ENCODE assay signal across 8 mouse cellular contexts in the genomic region with DNA sequence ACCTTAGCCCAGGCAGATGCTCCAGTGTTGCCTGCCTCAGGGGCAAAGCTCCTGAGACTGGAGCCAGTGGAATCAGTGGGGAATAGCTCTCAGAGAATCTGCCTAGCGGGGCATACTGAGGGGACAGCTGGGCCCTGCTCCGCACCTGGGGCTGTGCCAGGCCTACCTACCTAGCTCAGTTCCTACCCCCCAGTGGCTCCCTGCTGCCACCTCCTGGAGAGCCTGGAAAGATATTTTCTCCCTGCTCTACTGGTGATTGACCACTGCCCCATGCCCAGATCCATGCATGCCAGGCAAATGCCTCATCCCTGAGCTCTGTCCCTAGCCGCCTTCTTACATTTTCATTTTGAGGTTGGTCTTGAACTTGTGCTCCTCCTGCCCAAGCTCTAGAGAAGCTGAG. TPM values are rescaled to one million over a fixed set of nuclear protein-coding genes. Genes with fewer than 3 reads are reported as not detected.
A peak's percentile ranks its signal among the peaks of the same experiment; 100 is the strongest.
DNase-seq lines count a peak whose midpoint lies in the region; ATAC-seq and TF ChIP-seq lines count a peak whose summit lies in the region.

No protein-coding gene starts in this region.

- H3K4me2 ChIP-seq in forebrain, embryonic 11.5 days (ENCODE audit: low read depth, low read length, severe bottlenecking) = no peak overlapping the region
- H3K4me2 ChIP-seq in stomach, embryonic 15.5 days = no peak overlapping the region

- no peak for TF ChIP-seq POLR2A in thymus, adult 2 months (IDR thresholded peaks at IDR 0.05; ENCODE audit: control insufficient read depth, extremely low read depth, insufficient read depth, low read length, poor library complexity)

- H3K9ac ChIP-seq in forebrain, embryonic 11.5 days (ENCODE audit: low read length) = no peak overlapping the region
- no peak overlapping the region for H3K9ac ChIP-seq in stomach, embryonic 15.5 days

- no peaks in the 10 kb centered on the region for H3K9me3 ChIP-seq in forebrain, embryonic 11.5 days (ENCODE audit: control insufficient read depth, low read length)
- H3K9me3 ChIP-seq in forebrain, embryonic 10.5 days = no peaks in the 10 kb centered on the region
- H3K9me3 ChIP-seq in stomach, embryonic 15.5 days = no peaks in the 10 kb centered on the region

- H3K4me1 ChIP-seq in forebrain, embryonic 11.5 days (replicated peaks; ENCODE audit: control insufficient read depth, insufficient read depth, low read length) = no peaks in the 10 kb centered on the region; the same call in 1 of the 2 replicates
- H3K4me1 ChIP-seq in forebrain, embryonic 10.5 days = peaks cover 19% of the 10 kb centered on the region; the same call in 1 of the 2 replicates
- peaks cover 3% of the 10 kb centered on the region for H3K4me1 ChIP-seq in thymus, adult 2 months (replicated peaks; ENCODE audit: control insufficient read depth, insufficient read depth, low read length)
- H3K4me1 ChIP-seq in stomach, embryonic 15.5 days = 0 out of 2 replicates have a peak, but pooled peaks cover 6% of the 10 kb centered on the region

- peak; percentile 69 for DNase-seq in forebrain, embryonic 11.5 days (ENCODE audit: low spot score)
- no peak for DNase-seq in forebrain, embryonic 10.5 days (ENCODE audit: extremely low spot score, low spot score)
- DNase-seq in thymus, adult 2 months = peak; percentile 65
- no peak for DNase-seq in thymus, adult 18-20 months
- peak; percentile 76 to 86 for DNase-seq in kidney, postnatal 25 days
- DNase-seq in lung, postnatal 10 days = peak; percentile 78

- H3K36me3 ChIP-seq in forebrain, embryonic 11.5 days (ENCODE audit: control insufficient read depth, insufficient read depth, low read length) = no peaks in the 10 kb centered on the region
- peaks cover 9% of the 10 kb centered on the region for H3K36me3 ChIP-seq in forebrain, embryonic 10.5 days (replicated peaks)
- no peaks in the 10 kb centered on the region for H3K36me3 ChIP-seq in thymus, adult 2 months (ENCODE audit: control insufficient read depth, insufficient read depth, low read length)
- H3K36me3 ChIP-seq in stomach, embryonic 15.5 days = no peaks in the 10 kb centered on the region

- 66% methylated on average over 3 of the region's 3 CpGs for WGBS in forebrain, embryonic 11.5 days
- 76% methylated on average over 3 of the region's 3 CpGs for WGBS in forebrain, embryonic 10.5 days
- WGBS in thymus, adult 2 months = 77% methylated on average over 3 of the region's 3 CpGs
- 63% methylated on average over 3 of the region's 3 CpGs for WGBS in stomach, embryonic 15.5 days

- ATAC-seq in forebrain, embryonic 11.5 days (replicated peaks; ENCODE audit: low FRiP score) = no peak
- ATAC-seq in erythroid progenitor cell, adult 5-6 weeks (replicated peaks; ENCODE audit: low FRiP score, poor library complexity, severe bottlenecking) = peak; percentile 47
- peak; percentile 17; the same call in 1 of the 2 replicates for ATAC-seq in stomach, embryonic 15.5 days (ENCODE audit: insufficient read depth, low FRiP score, low read depth)

- H3K4me3 ChIP-seq in forebrain, embryonic 11.5 days (ENCODE audit: low read depth, low read length) = no peak overlapping the region
- H3K4me3 ChIP-seq in forebrain, embryonic 10.5 days = no peak overlapping the region
- no peak overlapping the region for H3K4me3 ChIP-seq in thymus, adult 2 months (ENCODE audit: control insufficient read depth, insufficient read depth, low read length)
- no peak overlapping the region for H3K4me3 ChIP-seq in stomach, embryonic 15.5 days (replicated peaks)

- TF ChIP-seq CTCF in thymus, adult 2 months (IDR thresholded peaks at IDR 0.05; ENCODE audit: borderline replicate concordance, control insufficient read depth, extremely low read depth, insufficient read depth, low read length, poor library complexity) = peak; percentile 66; the same call in 1 of the 2 replicates

- H3K27ac ChIP-seq in forebrain, embryonic 11.5 days (ENCODE audit: low read depth, low read length) = no peak overlapping the region
- H3K27ac ChIP-seq in forebrain, embryonic 10.5 days = no peak overlapping the region
- H3K27ac ChIP-seq in thymus, adult 2 months (ENCODE audit: control insufficient read depth, insufficient read depth, low read length) = no peak overlapping the region
- no peak overlapping the region for H3K27ac ChIP-seq in stomach, embryonic 15.5 days

- no peaks in the 10 kb centered on the region for H3K27me3 ChIP-seq in forebrain, embryonic 11.5 days (ENCODE audit: control insufficient read depth, insufficient read depth, low read length)
- H3K27me3 ChIP-seq in forebrain, embryonic 10.5 days (ENCODE audit: poor library complexity, severe bottlenecking) = no peaks in the 10 kb centered on the region
- H3K27me3 ChIP-seq in thymus, adult 2 months (ENCODE audit: control insufficient read depth, insufficient read depth, low read length) = no peaks in the 10 kb centered on the region
- no peaks in the 10 kb centered on the region for H3K27me3 ChIP-seq in stomach, embryonic 15.5 days (replicated peaks)

RNA-seq across cellular contexts. Expression of gene Ccdc24, which starts 13.6 kb away (rescaled TPM):
- polyA plus RNA-seq in forebrain, embryonic 11.5 days (2014; fragmentation: Nextera tagmentation; extraction: Ambion mirVana) = 1.7 and 2.1 TPM in 2 replicates
- 1.2 TPM in 2 replicates for polyA plus RNA-seq in forebrain, embryonic 10.5 days (2016; fragmentation: Nextera tagmentation; extraction: Ambion mirVana)
- polyA plus RNA-seq in thymus, adult 2 months (2012; rRNA removed) = 0.51 and 0.81 TPM in 2 replicates
- 1.3 TPM in 1 of 2 replicates, not detected in the other for total RNA-seq in erythroid progenitor cell, adult 5-6 weeks (2015; ENCODE audit: low replicate concordance)
- 0.98 and 17.2 TPM in 2 replicates for total RNA-seq in erythroid progenitor cell, adult 5-6 weeks (2017; ENCODE audit: low replicate concordance)
- 0.94 and 2.3 TPM in 2 replicates for polyA plus RNA-seq in stomach, embryonic 15.5 days (2015; fragmentation: Nextera tagmentation; extraction: Ambion mirVana)

RNA-seq across cellular contexts. Expression of gene Slc6a9, which starts 24.5 kb away (rescaled TPM):
- 8.1 and 9.0 TPM in 2 replicates for polyA plus RNA-seq in forebrain, embryonic 11.5 days (2014; fragmentation: Nextera tagmentation; extraction: Ambion mirVana)
- 7.0 and 9.1 TPM in 2 replicates for polyA plus RNA-seq in forebrain, embryonic 10.5 days (2016; fragmentation: Nextera tagmentation; extraction: Ambion mirVana)
- polyA plus RNA-seq in thymus, adult 2 months (2012; rRNA removed) = 4.7 and 8.2 TPM in 2 replicates
- total RNA-seq in erythroid progenitor cell, adult 5-6 weeks (2015; ENCODE audit: low replicate concordance) = 273 and 276 TPM in 2 replicates
- total RNA-seq in erythroid progenitor cell, adult 5-6 weeks (2017; ENCODE audit: low replicate concordance) = 282 and 375 TPM in 2 replicates
- 14.2 and 15.0 TPM in 2 replicates for polyA plus RNA-seq in stomach, embryonic 15.5 days (2015; fragmentation: Nextera tagmentation; extraction: Ambion mirVana)

RNA-seq across cellular contexts. Expression of gene B4galt2, which starts 24.5 kb away (rescaled TPM):
- 31.3 and 34.5 TPM in 2 replicates for polyA plus RNA-seq in forebrain, embryonic 11.5 days (2014; fragmentation: Nextera tagmentation; extraction: Ambion mirVana)
- polyA plus RNA-seq in forebrain, embryonic 10.5 days (2016; fragmentation: Nextera tagmentation; extraction: Ambion mirVana) = 20.9 and 21.8 TPM in 2 replicates
- polyA plus RNA-seq in thymus, adult 2 months (2012; rRNA removed) = 3.7 and 4.4 TPM in 2 replicates
- not detected in 2 replicates for total RNA-seq in erythroid progenitor cell, adult 5-6 weeks (2015; ENCODE audit: low replicate concordance)
- total RNA-seq in erythroid progenitor cell, adult 5-6 weeks (2017; ENCODE audit: low replicate concordance) = 0.45 TPM in 1 of 2 replicates, not detected in the other
- 16.6 and 17.9 TPM in 2 replicates for polyA plus RNA-seq in stomach, embryonic 15.5 days (2015; fragmentation: Nextera tagmentation; extraction: Ambion mirVana)

RNA-seq across cellular contexts. Expression of gene Atp6v0b, which starts 28.3 kb away (rescaled TPM):
- polyA plus RNA-seq in forebrain, embryonic 11.5 days (2014; fragmentation: Nextera tagmentation; extraction: Ambion mirVana) = 187 and 195 TPM in 2 replicates
- polyA plus RNA-seq in forebrain, embryonic 10.5 days (2016; fragmentation: Nextera tagmentation; extraction: Ambion mirVana) = 160 and 166 TPM in 2 replicates
- 372 and 526 TPM in 2 replicates for polyA plus RNA-seq in thymus, adult 2 months (2012; rRNA removed)
- total RNA-seq in erythroid progenitor cell, adult 5-6 weeks (2015; ENCODE audit: low replicate concordance) = 288 and 327 TPM in 2 replicates
- total RNA-seq in erythroid progenitor cell, adult 5-6 weeks (2017; ENCODE audit: low replicate concordance) = 61.0 and 77.4 TPM in 2 replicates
- polyA plus RNA-seq in stomach, embryonic 15.5 days (2015; fragmentation: Nextera tagmentation; extraction: Ambion mirVana) = 214 and 232 TPM in 2 replicates

RNA-seq across cellular contexts. Expression of gene Dph2, which starts 33.0 kb away (rescaled TPM):
- polyA plus RNA-seq in forebrain, embryonic 11.5 days (2014; fragmentation: Nextera tagmentation; extraction: Ambion mirVana) = 28.4 and 32.4 TPM in 2 replicates
- 29.1 and 29.3 TPM in 2 replicates for polyA plus RNA-seq in forebrain, embryonic 10.5 days (2016; fragmentation: Nextera tagmentation; extraction: Ambion mirVana)
- polyA plus RNA-seq in thymus, adult 2 months (2012; rRNA removed) = 38.8 and 45.8 TPM in 2 replicates
- 0.72 and 0.84 TPM in 2 replicates for total RNA-seq in erythroid progenitor cell, adult 5-6 weeks (2015; ENCODE audit: low replicate concordance)
- 1.2 and 5.9 TPM in 2 replicates for total RNA-seq in erythroid progenitor cell, adult 5-6 weeks (2017; ENCODE audit: low replicate concordance)
- 16.6 and 16.7 TPM in 2 replicates for polyA plus RNA-seq in stomach, embryonic 15.5 days (2015; fragmentation: Nextera tagmentation; extraction: Ambion mirVana)

Comparison
In these comparisons a context has a peak if more than half of its experiments do, and no peak if none do; other contexts are left out.
1. DNase-seq: peak in forebrain, embryonic 11.5 days (single experiment), thymus, adult 2 months (single experiment), kidney, postnatal 25 days (2 of 2) and lung, postnatal 10 days (single experiment); none in forebrain, embryonic 10.5 days (single experiment) and thymus, adult 18-20 months (0 of 2).